Mouse (Mus musculus): ENCODE results near the gene Vegfb.

- TF ChIP-seq CHD2 (IDR thresholded peaks at IDR 0.05; ENCODE audit: low read depth, low read length) (no peak), ZC3H11A (IDR thresholded peaks at IDR 0.05; ENCODE audit: borderline replicate concordance, low read depth, low read length) (0 out of 2 replicates have a peak, but pooled peaks have one; percentile 14), MAFK (IDR thresholded peaks at IDR 0.05; ENCODE audit: insufficient read depth, low read depth, low read length) (no peak), HCFC1 (IDR thresholded peaks at IDR 0.05; ENCODE audit: borderline replicate concordance, insufficient read depth, low read length) (no peak)
Measured at GRCm38 (mm10) chr19:7020224-7020641, 32.8 kb upstream of the Vegfb start.
